Comparison of ENCODE assay signal across 8 mouse cellular contexts in genomic region chr10:120882347-120883068, GRCm38 (mm10). TPM values are rescaled to one million over a fixed set of nuclear protein-coding genes. Genes with fewer than 3 reads are reported as not detected.
DNase-seq lines count a peak whose midpoint lies in the region; ATAC-seq lines count a peak whose summit lies in the region.

No protein-coding gene starts in this region.

- H3K4me1 ChIP-seq in embryonic facial prominence, embryonic 12.5 days = peaks cover 7% of the 10 kb centered on the region
- H3K4me1 ChIP-seq in hindbrain, embryonic 12.5 days = peaks cover 15% of the 10 kb centered on the region
- H3K4me1 ChIP-seq in limb, embryonic 15.5 days = peaks cover 12% of the 10 kb centered on the region
- peaks cover 9% of the 10 kb centered on the region; the same call in 1 of the 2 replicates for H3K4me1 ChIP-seq in midbrain, embryonic 14.5 days (ENCODE audit: control insufficient read depth, insufficient read depth, low read length)

- peak; percentile 84 for ATAC-seq in embryonic facial prominence, embryonic 12.5 days (ENCODE audit: insufficient number of reproducible peaks, insufficient read depth, low FRiP score, low TSS enrichment)
- peak; percentile 97 for ATAC-seq in hindbrain, embryonic 12.5 days (ENCODE audit: low FRiP score)
- 0 out of 2 replicates have a peak, but pooled peaks have one; percentile 55 for ATAC-seq in limb, embryonic 15.5 days (ENCODE audit: insufficient number of reproducible peaks, low FRiP score, low TSS enrichment, low read depth)
- peak; percentile 85; the same call in 1 of the 2 replicates for ATAC-seq in midbrain, embryonic 14.5 days (ENCODE audit: low FRiP score, low TSS enrichment)

- no peaks in the 10 kb centered on the region for H3K27me3 ChIP-seq in embryonic facial prominence, embryonic 12.5 days
- no peaks in the 10 kb centered on the region for H3K27me3 ChIP-seq in hindbrain, embryonic 12.5 days
- no peaks in the 10 kb centered on the region for H3K27me3 ChIP-seq in limb, embryonic 15.5 days
- H3K27me3 ChIP-seq in midbrain, embryonic 14.5 days (ENCODE audit: control insufficient read depth, insufficient read depth, low read length) = no peaks in the 10 kb centered on the region

- H3K4me3 ChIP-seq in embryonic facial prominence, embryonic 12.5 days = peak overlapping the region; percentile 33
- peak overlapping the region; percentile 35 for H3K4me3 ChIP-seq in hindbrain, embryonic 12.5 days
- H3K4me3 ChIP-seq in limb, embryonic 15.5 days = peak overlapping the region; percentile 26
- H3K4me3 ChIP-seq in midbrain, embryonic 14.5 days (replicated peaks; ENCODE audit: low read depth, low read length) = peak overlapping the region; percentile 37

- peak; percentile 23 for DNase-seq in thymus, postnatal 0 days (ENCODE audit: low spot score)
- no peak for DNase-seq in thymus, postnatal 25 days
- DNase-seq in midbrain, embryonic 14.5 days = peak; percentile 86
- DNase-seq in urinary bladder, postnatal 4 days (ENCODE audit: low spot score in 2 of 2) = no peak
- no peak for DNase-seq in adipocyte (ENCODE audit: low spot score)

- H3K36me3 ChIP-seq in embryonic facial prominence, embryonic 12.5 days = no peaks in the 10 kb centered on the region
- H3K36me3 ChIP-seq in hindbrain, embryonic 12.5 days = no peaks in the 10 kb centered on the region; the same call in 1 of the 2 replicates
- 0 out of 2 replicates have a peak, but pooled peaks cover 3% of the 10 kb centered on the region for H3K36me3 ChIP-seq in limb, embryonic 15.5 days
- no peaks in the 10 kb centered on the region for H3K36me3 ChIP-seq in midbrain, embryonic 14.5 days (ENCODE audit: control insufficient read depth, insufficient read depth, low read length)

- peak overlapping the region; percentile 21; the same call in 1 of the 2 replicates for H3K9ac ChIP-seq in embryonic facial prominence, embryonic 12.5 days
- H3K9ac ChIP-seq in hindbrain, embryonic 12.5 days = peak overlapping the region; percentile 50
- H3K9ac ChIP-seq in limb, embryonic 15.5 days = no peak overlapping the region
- peak overlapping the region; percentile 47; the same call in 1 of the 2 replicates for H3K9ac ChIP-seq in midbrain, embryonic 14.5 days (replicated peaks; ENCODE audit: low read length)

- peak overlapping the region; percentile 80 for H3K27ac ChIP-seq in embryonic facial prominence, embryonic 12.5 days
- peak overlapping the region; percentile 71 for H3K27ac ChIP-seq in hindbrain, embryonic 12.5 days
- peak overlapping the region; percentile 73 for H3K27ac ChIP-seq in limb, embryonic 15.5 days
- peak overlapping the region; percentile 49 for H3K27ac ChIP-seq in midbrain, embryonic 14.5 days (replicated peaks; ENCODE audit: low read depth, low read length)

- H3K9me3 ChIP-seq in embryonic facial prominence, embryonic 12.5 days = no peaks in the 10 kb centered on the region
- H3K9me3 ChIP-seq in hindbrain, embryonic 12.5 days (replicated peaks) = no peaks in the 10 kb centered on the region
- H3K9me3 ChIP-seq in limb, embryonic 15.5 days = no peaks in the 10 kb centered on the region
- H3K9me3 ChIP-seq in midbrain, embryonic 14.5 days (ENCODE audit: control insufficient read depth, low read length) = no peaks in the 10 kb centered on the region

- H3K4me2 ChIP-seq in embryonic facial prominence, embryonic 12.5 days (replicated peaks) = peak overlapping the region; percentile 65
- peak overlapping the region; percentile 78 for H3K4me2 ChIP-seq in hindbrain, embryonic 12.5 days (replicated peaks)
- H3K4me2 ChIP-seq in limb, embryonic 15.5 days = peak overlapping the region; percentile 62
- H3K4me2 ChIP-seq in midbrain, embryonic 14.5 days (ENCODE audit: low read length) = peak overlapping the region; percentile 77

- 10% methylated on average over 17 of the region's 17 CpGs for WGBS in embryonic facial prominence, embryonic 12.5 days
- 13% methylated on average over 17 of the region's 17 CpGs for WGBS in hindbrain, embryonic 12.5 days
- 5% methylated on average over 17 of the region's 17 CpGs for WGBS in limb, embryonic 15.5 days
- WGBS in midbrain, embryonic 14.5 days = 7% methylated on average over 17 of the region's 17 CpGs

RNA-seq across cellular contexts. Expression of gene Msrb3, which starts 16.4 kb away (rescaled TPM):
- 2.3 and 3.3 TPM in 2 replicates for polyA plus RNA-seq in thymus, postnatal 0 days (2015; fragmentation: Nextera tagmentation; extraction: Ambion mirVana)
- 9.2 and 10.3 TPM in 2 replicates for polyA plus RNA-seq in embryonic facial prominence, embryonic 12.5 days (2016; fragmentation: Nextera tagmentation; extraction: Ambion mirVana)
- polyA plus RNA-seq in hindbrain, embryonic 12.5 days (2016; fragmentation: Nextera tagmentation; extraction: Ambion mirVana) = 6.3 TPM in 2 replicates
- polyA plus RNA-seq in limb, embryonic 15.5 days (2015; fragmentation: Nextera tagmentation; extraction: Ambion mirVana) = 14.8 and 16.9 TPM in 2 replicates
- 0.55 and 1.2 TPM in 2 replicates for polyA plus RNA-seq in midbrain, embryonic 14.5 days (2014; fragmentation: Nextera tagmentation; extraction: Ambion mirVana)

Comparison
In these comparisons a context has a peak if more than half of its experiments do, and no peak if none do; other contexts are left out.
1. DNase-seq: peak in thymus, postnatal 0 days (single experiment) and midbrain, embryonic 14.5 days (single experiment); none in thymus, postnatal 25 days (single experiment), urinary bladder, postnatal 4 days (0 of 2) and adipocyte (single experiment).
2. Peak in every context shown above with its lines, with median percentiles within 50 percentile points of each other: ATAC-seq, H3K27ac ChIP-seq, H3K4me2 ChIP-seq and H3K4me3 ChIP-seq.